Mouse (Mus musculus): ENCODE measurements around the gene Inpp5d.

DNA sequence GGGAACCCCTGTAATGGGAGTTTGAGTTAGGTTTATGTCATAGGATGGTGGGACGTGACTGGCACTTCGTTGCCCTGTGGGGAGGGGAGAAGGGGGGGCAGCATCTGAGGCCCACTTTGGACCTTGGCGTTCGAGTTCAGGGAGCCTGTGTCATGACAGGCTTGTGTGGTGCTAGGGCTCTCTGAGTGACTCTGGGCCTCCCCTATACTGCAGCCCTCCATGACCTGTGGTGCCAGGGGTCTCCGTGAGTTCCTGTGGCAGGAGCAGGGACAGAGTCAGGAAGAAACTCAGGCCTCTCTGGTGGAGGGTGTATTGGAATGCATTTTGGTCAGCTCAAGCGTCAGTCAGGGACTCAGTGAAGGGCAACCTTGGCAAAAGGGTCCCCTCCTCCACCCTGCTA, 581 bp downstream of the Inpp5d start:
- TF ChIP-seq POLR2A (IDR thresholded peaks at IDR 0.05; ENCODE audit: borderline replicate concordance, extremely low read depth, low read depth, low read length) (no peak), CTCF (IDR thresholded peaks at IDR 0.05; ENCODE audit: insufficient read depth, low read length) (no peak)
